8 mouse cellular contexts compared by ENCODE assay signal in the genomic region with DNA sequence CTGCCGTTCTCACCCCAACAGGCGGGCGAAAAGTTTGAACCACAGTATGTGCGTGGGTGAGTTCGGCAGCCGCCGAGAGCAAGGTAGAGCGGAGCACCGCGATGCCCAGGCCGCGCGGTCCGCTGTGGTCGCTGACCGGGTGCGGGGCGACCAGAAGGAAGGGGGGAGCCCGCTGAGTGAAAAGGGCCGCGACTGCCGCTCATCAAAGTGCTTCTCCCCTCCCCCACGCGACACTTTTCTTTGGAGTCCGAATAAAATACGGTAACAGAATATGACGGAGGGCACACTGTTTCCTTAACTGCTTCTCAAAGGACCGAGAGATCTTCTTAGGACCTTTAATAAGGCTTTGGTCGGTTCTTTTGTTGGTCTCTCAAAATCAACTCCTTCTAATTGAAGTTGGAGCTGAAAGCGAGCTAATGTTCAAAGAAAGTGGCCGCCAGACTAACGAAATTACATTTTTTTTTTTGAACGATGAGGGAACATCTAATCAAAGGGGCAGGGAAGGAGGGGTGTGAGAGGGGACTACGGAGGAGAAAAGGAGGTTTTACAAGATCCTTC. TPM values are rescaled to one million over a fixed set of nuclear protein-coding genes. Genes with fewer than 3 reads are reported as not detected.
DNase-seq lines count a peak whose midpoint lies in the region; ATAC-seq and TF ChIP-seq lines count a peak whose summit lies in the region.

A gene (minus strand): TSS at position 115 of the 558 bp plus-strand sequence.

- peak; percentile 14 to 56 for DNase-seq in left cerebral cortex, postnatal 10 days (ENCODE audit: extremely low spot score in 1 of 2, low spot score in 2 of 2)
- DNase-seq in left cerebral cortex, adult 8-10 months (ENCODE audit: low spot score in 2 of 2): no peak
- DNase-seq in forebrain, embryonic 11.5 days (ENCODE audit: low spot score): peak; percentile 91
- no peak for DNase-seq in hindbrain, postnatal 0 days (ENCODE audit: low spot score)
- peak; percentile 22 for DNase-seq in liver, postnatal 0 days
- DNase-seq in c-Kit-positive CD71-positive TER-119-positive erythroid progenitor cells, embryonic 14.5 days (ENCODE audit: low spot score): no peak

- TF ChIP-seq POLR2A in bone marrow macrophage, adult 2 months (IDR thresholded peaks at IDR 0.05; ENCODE audit: borderline replicate concordance, low read depth, low read length): no peak

- no peak for TF ChIP-seq CTCF in bone marrow macrophage, adult 2 months (IDR thresholded peaks at IDR 0.05; ENCODE audit: low read depth, low read length)
- no peak for TF ChIP-seq CTCF in hindbrain, postnatal 0 days (IDR thresholded peaks at IDR 0.05; ENCODE audit: low read depth)
- TF ChIP-seq CTCF in liver, postnatal 0 days (IDR thresholded peaks at IDR 0.05; ENCODE audit: low read depth): no peak

- H3K9ac ChIP-seq in forebrain, embryonic 11.5 days (ENCODE audit: low read length): peak within 1 kb of the TSS; percentile 98
- no peak within 1 kb of the TSS for H3K9ac ChIP-seq in hindbrain, postnatal 0 days (replicated peaks; ENCODE audit: low read length)
- H3K9ac ChIP-seq in liver, postnatal 0 days (replicated peaks): no peak within 1 kb of the TSS
- 0 out of 2 replicates have a peak within 1 kb of the TSS, but pooled peaks have one; percentile 6 for H3K9ac ChIP-seq in stomach, embryonic 14.5 days (replicated peaks; ENCODE audit: low read depth, low read length)

- H3K4me3 ChIP-seq in bone marrow macrophage, adult 2 months (ENCODE audit: insufficient read depth, low read length): peak within 1 kb of the TSS; percentile 58
- peak within 1 kb of the TSS; percentile 89 for H3K4me3 ChIP-seq in forebrain, embryonic 11.5 days (ENCODE audit: low read depth, low read length)
- peak within 1 kb of the TSS; percentile 40 for H3K4me3 ChIP-seq in hindbrain, postnatal 0 days (ENCODE audit: low read length)
- peak within 1 kb of the TSS; percentile 54 for H3K4me3 ChIP-seq in liver, postnatal 0 days (ENCODE audit: low read depth, low read length)
- H3K4me3 ChIP-seq in stomach, embryonic 14.5 days (ENCODE audit: low read depth, low read length): peak within 1 kb of the TSS; percentile 43

- no peak for TF ChIP-seq EP300 in liver, postnatal 0 days (IDR thresholded peaks at IDR 0.05; ENCODE audit: low read depth)

- peak; percentile 5 for ATAC-seq in forebrain, embryonic 11.5 days (replicated peaks; ENCODE audit: low FRiP score)
- ATAC-seq in hindbrain, postnatal 0 days: no peak
- no peak for ATAC-seq in liver, postnatal 0 days
- ATAC-seq in stomach, embryonic 14.5 days (ENCODE audit: insufficient number of reproducible peaks, insufficient read depth, low FRiP score, low read depth): no peak

- intact Hi-C loops in left cerebral cortex, postnatal 10 days (cut with DNase I): no loop called here

- under 1% methylated on average over 34 of the region's 34 CpGs for WGBS in forebrain, embryonic 11.5 days
- WGBS in hindbrain, postnatal 0 days: 1% methylated on average over 34 of the region's 34 CpGs
- WGBS in liver, postnatal 0 days (ENCODE audit: insufficient replicate concordance): 1% methylated on average over 34 of the region's 34 CpGs
- under 1% methylated on average over 34 of the region's 34 CpGs for WGBS in stomach, embryonic 14.5 days

- H3K4me2 ChIP-seq in forebrain, embryonic 11.5 days (ENCODE audit: low read depth, low read length, severe bottlenecking): peak within 1 kb of the TSS; percentile 88
- H3K4me2 ChIP-seq in hindbrain, postnatal 0 days (ENCODE audit: low read depth, low read length): peak within 1 kb of the TSS; percentile 59
- H3K4me2 ChIP-seq in liver, postnatal 0 days (ENCODE audit: low read depth, low read length): peak within 1 kb of the TSS; percentile 82
- peak within 1 kb of the TSS; percentile 66 for H3K4me2 ChIP-seq in stomach, embryonic 14.5 days (replicated peaks; ENCODE audit: low read depth, low read length)

- peaks cover 8% of the 10 kb centered on the region for H3K27me3 ChIP-seq in forebrain, embryonic 11.5 days (ENCODE audit: control insufficient read depth, insufficient read depth, low read length)
- H3K27me3 ChIP-seq in hindbrain, postnatal 0 days (ENCODE audit: insufficient read depth, low read length): peaks cover 72% of the 10 kb centered on the region
- H3K27me3 ChIP-seq in liver, postnatal 0 days (ENCODE audit: insufficient read depth, low read length): peaks cover 99% of the 10 kb centered on the region
- peaks cover 65% of the 10 kb centered on the region for H3K27me3 ChIP-seq in stomach, embryonic 14.5 days (ENCODE audit: control insufficient read depth, insufficient read depth, low read length)

- no peak within 1 kb of the TSS for H3K27ac ChIP-seq in bone marrow macrophage, adult 2 months (ENCODE audit: insufficient read depth, low read depth, low read length)
- H3K27ac ChIP-seq in forebrain, embryonic 11.5 days (ENCODE audit: low read depth, low read length): peak within 1 kb of the TSS; percentile 94
- H3K27ac ChIP-seq in hindbrain, postnatal 0 days: no peak within 1 kb of the TSS
- H3K27ac ChIP-seq in liver, postnatal 0 days (ENCODE audit: low read depth): no peak within 1 kb of the TSS
- H3K27ac ChIP-seq in stomach, embryonic 14.5 days (ENCODE audit: low read length): no peak within 1 kb of the TSS

- H3K36me3 ChIP-seq in forebrain, embryonic 11.5 days (ENCODE audit: control insufficient read depth, insufficient read depth, low read length): no peaks in the 10 kb centered on the region; the same call in 1 of the 2 replicates
- H3K36me3 ChIP-seq in hindbrain, postnatal 0 days (ENCODE audit: insufficient read depth, low read length): no peaks in the 10 kb centered on the region
- H3K36me3 ChIP-seq in liver, postnatal 0 days (replicated peaks; ENCODE audit: insufficient read depth, low read length): no peaks in the 10 kb centered on the region
- no peaks in the 10 kb centered on the region for H3K36me3 ChIP-seq in stomach, embryonic 14.5 days (ENCODE audit: control insufficient read depth, insufficient read depth, low read length)

- peaks cover 7% of the 10 kb centered on the region for H3K4me1 ChIP-seq in bone marrow macrophage, adult 2 months (ENCODE audit: control insufficient read depth, insufficient read depth, low read length)
- peaks cover 13% of the 10 kb centered on the region; the same call in 1 of the 2 replicates for H3K4me1 ChIP-seq in forebrain, embryonic 11.5 days (replicated peaks; ENCODE audit: control insufficient read depth, insufficient read depth, low read length)
- H3K4me1 ChIP-seq in hindbrain, postnatal 0 days (ENCODE audit: insufficient read depth, low read length): peaks cover 6% of the 10 kb centered on the region; the same call in 1 of the 2 replicates
- H3K4me1 ChIP-seq in liver, postnatal 0 days (ENCODE audit: insufficient read depth): peaks cover 21% of the 10 kb centered on the region
- H3K4me1 ChIP-seq in stomach, embryonic 14.5 days (ENCODE audit: control insufficient read depth, insufficient read depth, low read length): peaks cover 8% of the 10 kb centered on the region; the same call in 1 of the 2 replicates

- H3K9me3 ChIP-seq in forebrain, embryonic 11.5 days (ENCODE audit: control insufficient read depth, low read length): no peaks in the 10 kb centered on the region
- no peaks in the 10 kb centered on the region for H3K9me3 ChIP-seq in hindbrain, postnatal 0 days (ENCODE audit: low read length)
- H3K9me3 ChIP-seq in liver, postnatal 0 days (ENCODE audit: low read length): no peaks in the 10 kb centered on the region
- H3K9me3 ChIP-seq in stomach, embryonic 14.5 days (ENCODE audit: control insufficient read depth, low read depth, low read length): no peaks in the 10 kb centered on the region

RNA-seq across cellular contexts. Expression of the gene that starts here (rescaled TPM):
- total RNA-seq in left cerebral cortex, postnatal 10 days (2021): 1 to 10 TPM; 6.4 to 6.6 TPM
- 1 to 10 TPM; 4.9 to 7.1 (median 5.9) TPM for total RNA-seq in left cerebral cortex, adult 8-10 months (2022)
- polyA plus RNA-seq in bone marrow macrophage, adult 2 months (2012; ENCODE audit: insufficient read depth, insufficient read length, missing spikeins): not detected in 2 replicates
- polyA plus RNA-seq in forebrain, embryonic 11.5 days (2014; fragmentation: Nextera tagmentation; extraction: Ambion mirVana): 45.6 and 46.4 TPM in 2 replicates
- 0.36 and 1.2 TPM in 2 replicates for total RNA-seq in hindbrain, postnatal 0 days (2014; rRNA removed)
- polyA plus RNA-seq in hindbrain, postnatal 0 days (2015; fragmentation: Nextera tagmentation; extraction: Ambion mirVana): 0.74 and 0.86 TPM in 2 replicates
- not detected in 2 replicates for polyA plus RNA-seq in liver, postnatal 0 days (2015; fragmentation: Nextera tagmentation; extraction: Ambion mirVana)
- 0.09 and 0.17 TPM in 2 replicates for polyA plus RNA-seq in stomach, embryonic 14.5 days (2014; fragmentation: Nextera tagmentation; extraction: Ambion mirVana)

Comparison
In these comparisons a context has a peak if more than half of its experiments do, and no peak if none do; other contexts are left out.
1. RNA of the gene that starts here (polyA plus RNA-seq): 45.6 to 46.4 TPM in forebrain, embryonic 11.5 days; 0.74 to 0.86 TPM in hindbrain, postnatal 0 days, 0.09 to 0.17 TPM in stomach, embryonic 14.5 days, not detected in bone marrow macrophage, adult 2 months and not detected in liver, postnatal 0 days; every median in the first group is over 10 times any median in the second.
2. DNase-seq: peak in left cerebral cortex, postnatal 10 days (2 of 2) and forebrain, embryonic 11.5 days (single experiment); none in left cerebral cortex, adult 8-10 months (0 of 2), hindbrain, postnatal 0 days (single experiment) and c-Kit-positive CD71-positive TER-119-positive erythroid progenitor cells, embryonic 14.5 days (single experiment).
3. Peak in DNase-seq, H3K4me3 ChIP-seq and H3K4me2 ChIP-seq in liver, postnatal 0 days; RNA of the gene not detected or under 1 TPM.
4. H3K9ac ChIP-seq: peak in forebrain, embryonic 11.5 days (single experiment) and stomach, embryonic 14.5 days (single experiment); none in hindbrain, postnatal 0 days (single experiment) and liver, postnatal 0 days (single experiment).
5. Peak in every context shown above with its lines, with median percentiles within 50 percentile points of each other: H3K4me3 ChIP-seq and H3K4me2 ChIP-seq.